Mouse (Mus musculus): ENCODE data around the gene Tnfaip8l3. TPM values are rescaled to one million over a fixed set of nuclear protein-coding genes. Genes with fewer than 3 reads are reported as not detected.
A peak's percentile ranks its signal among the peaks of the same experiment; 100 is the strongest.

Gene Tnfaip8l3
- total RNA-seq (2015) (not detected in 2 replicates), total RNA-seq (2017) (0.44 TPM in 1 of 2 replicates, not detected in the other)

- 0 out of 2 replicates have a peak, but pooled peaks have one; percentile 9 for ATAC-seq (ENCODE audit: poor library complexity, severe bottlenecking)
These were observed at the start of gene Tnfaip8l3 for GRCm38 (mm10) chr9:54068032-54068649. TSS of gene Tnfaip8l3 (minus strand) at chr9:54068388.

DNA sequence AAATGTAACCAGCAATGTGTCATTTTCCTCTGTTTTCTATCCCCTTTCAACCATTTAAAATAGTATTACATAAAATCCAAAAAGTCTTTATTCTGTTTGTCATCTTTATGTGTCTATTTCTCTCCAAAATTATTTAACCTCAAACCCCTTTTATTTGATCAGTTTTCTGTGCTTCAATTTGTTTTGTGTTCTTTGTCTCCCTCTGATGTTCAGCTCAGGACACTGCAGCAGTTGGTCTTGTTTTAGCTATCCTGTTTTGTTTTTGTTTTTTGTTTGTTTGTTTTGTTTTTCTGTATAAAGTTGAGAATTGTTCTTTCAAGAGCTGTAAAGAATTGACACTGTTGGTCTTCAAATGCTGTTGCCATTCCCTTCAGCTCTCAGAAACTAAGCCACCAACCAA is 44.5 kb upstream of the Tnfaip8l3 start:
- no peak for ATAC-seq (ENCODE audit: poor library complexity, severe bottlenecking)

DNA sequence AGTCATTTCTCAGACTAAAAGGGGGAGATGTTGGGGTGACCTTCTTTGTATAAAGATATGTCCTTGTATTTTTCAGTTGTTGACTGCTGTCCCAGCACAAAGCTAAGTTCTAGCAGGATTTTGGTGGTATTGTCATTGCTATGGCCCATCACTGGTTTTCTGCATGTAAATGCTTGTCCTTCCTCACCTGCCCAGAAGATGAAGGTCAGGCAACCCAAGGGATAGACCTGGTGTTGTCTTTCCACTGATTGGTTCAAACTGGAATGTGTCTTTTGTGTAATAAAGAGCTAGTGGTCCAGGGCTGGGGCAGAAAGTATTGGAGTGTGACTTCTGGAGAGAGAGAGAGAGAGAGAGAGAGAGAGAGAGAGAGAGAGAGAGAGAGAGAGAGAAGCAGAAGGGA is 30.4 kb upstream of the Tnfaip8l3 start:
- no peak for ATAC-seq (ENCODE audit: poor library complexity, severe bottlenecking)

- ATAC-seq (ENCODE audit: poor library complexity, severe bottlenecking): no peak
These were observed 28.9 kb upstream of the Tnfaip8l3 start for GRCm38 (mm10) chr9:54097091-54097490.

- peak; percentile 79 for ATAC-seq (ENCODE audit: poor library complexity, severe bottlenecking)
These were observed 16.1 kb upstream of the Tnfaip8l3 start for GRCm38 (mm10) chr9:54084245-54084644.

- ATAC-seq (ENCODE audit: poor library complexity, severe bottlenecking): no peak
These were observed 9.6 kb upstream of the Tnfaip8l3 start for GRCm38 (mm10) chr9:54077740-54078139.

GRCm38 (mm10) chr9:54074901-54075300 is 6.7 kb upstream of the Tnfaip8l3 start:
- ATAC-seq (ENCODE audit: poor library complexity, severe bottlenecking): no peak

DNA sequence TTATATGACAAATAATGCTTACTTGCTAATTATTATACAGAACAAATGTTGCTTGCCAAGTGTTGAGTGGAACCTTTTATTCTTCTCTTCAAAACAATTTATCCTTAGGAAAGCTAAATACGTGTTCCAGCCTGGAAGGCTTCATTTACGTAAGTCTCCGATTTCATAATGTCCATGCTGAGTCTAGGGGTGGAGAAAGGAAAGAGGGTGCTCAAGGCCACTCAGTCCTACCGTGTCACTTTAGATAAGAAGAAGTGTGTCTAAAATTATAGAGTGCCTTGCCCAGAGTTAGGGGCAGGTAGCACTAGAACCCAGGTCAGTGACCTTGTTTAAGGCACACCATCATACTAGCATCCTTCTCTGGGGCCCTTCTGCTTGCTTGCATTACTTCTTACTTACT is 5.5 kb upstream of the Tnfaip8l3 start:
- no peak for ATAC-seq (ENCODE audit: poor library complexity, severe bottlenecking)

GRCm38 (mm10) chr9:54071474-54072095 is 3.4 kb upstream of the Tnfaip8l3 start:
- no peak for ATAC-seq (ENCODE audit: poor library complexity, severe bottlenecking)

DNA sequence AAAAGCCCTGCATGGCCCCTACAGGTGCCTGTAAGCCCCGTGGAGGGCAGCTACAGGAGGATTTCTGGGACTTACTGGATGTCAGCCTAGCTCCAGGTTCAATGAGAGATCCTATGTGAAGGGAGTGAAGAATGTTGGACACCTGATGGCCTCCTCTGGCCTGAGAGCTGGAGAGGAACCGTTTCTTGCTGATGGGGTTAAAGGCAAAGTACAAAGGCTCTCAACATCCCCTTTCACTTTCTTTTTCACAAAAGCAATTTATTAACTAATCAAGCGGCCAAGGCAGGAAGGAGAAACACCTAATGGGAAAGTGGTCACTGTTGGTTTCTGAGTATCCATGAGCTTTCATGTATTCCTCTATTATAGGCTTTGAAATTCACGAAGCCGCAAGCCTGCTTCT is 1.0 kb upstream of the Tnfaip8l3 start:
- ATAC-seq (ENCODE audit: poor library complexity, severe bottlenecking): peak; percentile 77

GRCm38 (mm10) chr9:54068777-54069176 is 589 bp upstream of the Tnfaip8l3 start:
- ATAC-seq (ENCODE audit: poor library complexity, severe bottlenecking): peak; percentile 63

DNA sequence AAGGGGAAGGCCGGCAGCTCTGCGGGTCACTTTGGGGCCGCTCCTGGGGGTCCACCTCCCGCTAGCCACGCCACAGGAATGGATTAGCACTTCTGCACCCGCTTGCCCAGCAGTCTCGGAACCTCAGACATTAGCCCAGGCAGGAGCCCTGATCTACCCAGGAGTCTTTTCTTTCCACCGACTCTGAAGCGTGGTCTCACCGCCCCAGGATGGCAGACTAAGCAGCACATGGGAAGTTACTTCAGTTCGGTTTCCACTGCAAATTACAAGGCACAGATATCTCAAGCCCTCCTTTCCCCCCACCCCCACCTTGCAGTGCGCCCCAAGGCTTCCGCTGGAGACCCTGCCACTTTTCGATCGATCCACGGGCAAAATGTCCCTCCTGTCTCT is 551 bp downstream of the Tnfaip8l3 start:
- ATAC-seq (ENCODE audit: poor library complexity, severe bottlenecking): no peak

DNA sequence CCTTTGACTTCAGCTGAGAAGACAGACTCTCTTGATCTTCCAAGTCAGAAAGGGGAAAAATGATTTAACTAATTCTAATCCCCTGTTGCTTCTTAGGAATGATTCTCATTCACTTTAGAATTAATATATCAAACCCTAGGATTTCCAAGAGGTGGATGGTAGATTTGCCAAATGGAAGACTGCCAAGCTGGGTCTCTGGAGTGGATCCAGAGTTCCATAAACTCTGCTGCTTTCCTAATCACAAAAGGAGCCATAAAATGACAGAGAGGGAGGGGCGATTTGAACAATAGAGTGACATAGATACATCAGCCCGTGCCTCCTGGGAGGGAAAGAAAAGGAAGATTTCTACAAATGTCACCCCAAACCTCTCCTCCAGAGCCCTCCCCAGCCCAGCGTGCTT is 3.4 kb downstream of the Tnfaip8l3 start:
- no peak for ATAC-seq (ENCODE audit: poor library complexity, severe bottlenecking)

DNA sequence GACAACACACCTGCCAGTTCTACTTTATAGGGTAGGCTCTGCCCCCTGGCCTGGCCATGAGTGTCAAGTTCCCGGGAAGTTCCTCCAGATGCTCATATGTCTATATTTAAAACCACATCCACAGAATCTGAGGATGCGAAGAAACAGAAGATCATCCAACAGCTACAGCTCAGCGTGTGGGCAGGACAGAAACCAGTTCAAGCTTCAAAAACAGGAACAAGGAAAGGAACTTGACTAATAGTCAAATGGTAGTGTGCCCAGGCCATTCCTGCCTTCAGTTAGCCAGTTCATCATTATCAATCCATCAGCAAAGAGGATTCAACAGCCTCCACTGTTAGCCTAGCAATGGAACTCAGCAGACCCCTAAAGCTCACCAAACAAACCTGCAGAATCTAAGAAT is 4.5 kb downstream of the Tnfaip8l3 start:
- ATAC-seq (ENCODE audit: poor library complexity, severe bottlenecking): peak; percentile 62

GRCm38 (mm10) chr9:54061666-54062065 is 6.5 kb downstream of the Tnfaip8l3 start:
- peak; percentile 55 for ATAC-seq (ENCODE audit: poor library complexity, severe bottlenecking)

DNA sequence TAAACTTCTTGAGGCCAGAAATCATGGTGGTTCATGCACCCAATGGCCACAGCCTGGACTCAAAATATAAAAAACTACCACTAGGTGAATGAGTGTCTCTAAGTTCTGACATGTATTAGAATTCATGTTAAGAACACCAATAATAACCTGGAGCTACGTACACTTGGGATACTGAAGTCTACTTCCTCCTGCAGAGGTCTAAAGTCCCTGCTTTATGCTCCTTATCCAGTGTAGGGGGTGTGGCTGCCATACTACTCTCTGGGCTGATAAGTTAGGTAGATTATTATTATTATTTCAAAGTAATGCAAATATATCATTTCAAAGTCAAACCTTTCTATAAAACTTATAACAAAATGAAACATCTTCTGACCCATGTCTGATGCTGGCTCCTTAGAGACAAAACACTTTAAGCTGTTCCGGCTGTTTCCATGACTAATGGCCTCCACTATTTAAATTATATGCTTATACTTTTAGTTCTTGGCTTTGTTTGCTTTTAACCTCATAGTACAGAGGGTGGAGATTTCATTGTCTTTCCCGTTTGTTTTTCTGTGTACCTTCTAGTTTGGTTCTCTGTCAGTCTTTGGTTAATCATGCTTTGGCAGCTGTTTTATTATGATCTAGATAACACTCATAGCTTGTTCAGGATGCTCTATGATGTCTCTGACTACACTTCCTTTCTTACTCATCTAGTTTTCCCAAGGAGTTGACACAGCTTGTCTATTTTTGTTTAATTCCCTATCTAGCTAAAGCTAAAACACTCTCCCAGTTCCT is 16.7 kb downstream of the Tnfaip8l3 start:
- no peak for ATAC-seq (ENCODE audit: poor library complexity, severe bottlenecking)

DNA sequence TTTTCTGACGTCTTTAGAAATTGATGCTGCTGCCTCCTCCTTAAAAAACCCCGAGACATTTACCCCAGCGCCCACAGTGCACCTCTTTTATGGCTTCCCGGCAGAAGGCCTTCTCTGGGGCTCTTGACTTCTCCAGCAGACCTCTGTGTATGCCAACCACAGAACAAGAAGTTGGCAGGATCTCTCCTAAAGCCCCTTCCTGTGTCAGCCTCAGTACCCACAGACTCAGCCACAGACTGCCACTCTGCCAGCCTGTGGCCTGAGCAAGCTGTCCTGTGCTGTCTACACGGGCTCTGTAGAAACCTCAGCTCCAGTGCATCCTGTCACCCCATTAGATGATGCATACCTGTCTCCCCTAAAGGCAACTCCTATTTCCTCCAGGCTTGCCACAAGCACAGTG is 19.2 kb downstream of the Tnfaip8l3 start:
- no peak for ATAC-seq (ENCODE audit: poor library complexity, severe bottlenecking)

GRCm38 (mm10) chr9:54043067-54043466 is 25.1 kb downstream of the Tnfaip8l3 start:
- no peak for ATAC-seq (ENCODE audit: poor library complexity, severe bottlenecking)

- ATAC-seq (ENCODE audit: poor library complexity, severe bottlenecking): no peak
These were observed 30.5 kb downstream of the Tnfaip8l3 start for GRCm38 (mm10) chr9:54037717-54038116.

GRCm38 (mm10) chr9:54034691-54035090 is 33.5 kb downstream of the Tnfaip8l3 start:
- ATAC-seq (ENCODE audit: poor library complexity, severe bottlenecking): no peak

DNA sequence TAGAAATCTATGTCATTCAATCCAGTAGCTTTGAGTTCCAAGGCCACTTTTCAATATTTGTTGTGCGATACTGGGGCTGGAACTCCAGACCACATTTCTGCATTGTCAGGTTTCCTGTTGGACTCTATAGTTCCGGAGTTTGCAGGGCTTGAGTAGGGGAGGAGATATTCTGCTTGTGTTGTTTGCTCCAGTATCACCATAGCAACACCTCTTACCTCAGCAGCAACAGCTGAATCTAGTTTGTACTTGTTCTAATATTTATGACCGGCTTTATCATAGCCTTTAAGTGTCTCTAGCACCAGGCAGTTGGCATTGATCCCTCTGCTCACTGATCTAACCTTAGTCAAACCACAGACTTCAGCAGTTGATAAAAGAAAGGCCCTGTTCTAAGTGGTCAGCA is 45.4 kb downstream of the Tnfaip8l3 start:
- ATAC-seq (ENCODE audit: poor library complexity, severe bottlenecking): no peak

- no peak for ATAC-seq (ENCODE audit: poor library complexity, severe bottlenecking)
These were observed 73.7 kb downstream of the Tnfaip8l3 start for GRCm38 (mm10) chr9:53994528-53994927.
